Mouse (Mus musculus): ENCODE results near the gene Prkag1. TPM values are rescaled to one million over a fixed set of nuclear protein-coding genes. Genes with fewer than 3 reads are reported as not detected.

The Prkag1 gene
- polyA plus RNA-seq, 1 experiment from 2014 or later: 83.1 TPM

GRCm38 (mm10) chr15:98870179-98871069 is 39.1 kb upstream of the Prkag1 start:
- no peaks in the 10 kb centered on the region for H3K27me3 ChIP-seq (ENCODE audit: insufficient read depth, low read length)
- H3K4me2 ChIP-seq (ENCODE audit: low read length): peak overlapping the region; percentile 79
- peak overlapping the region; percentile 99 for H3K9ac ChIP-seq (ENCODE audit: low read depth, low read length)
- peaks cover 12% of the 10 kb centered on the region for H3K36me3 ChIP-seq (ENCODE audit: insufficient read depth, low read length)
- ATAC-seq (replicated peaks; ENCODE audit: low FRiP score, low read depth): no peak
- H3K4me1 ChIP-seq (replicated peaks; ENCODE audit: insufficient read depth, low read length): peaks cover 20% of the 10 kb centered on the region; the same call in 1 of the 2 replicates
- TF ChIP-seq CTCF (IDR thresholded peaks at IDR 0.05; ENCODE audit: low read depth): no peak
- peak overlapping the region; percentile 99 for H3K4me3 ChIP-seq (replicated peaks; ENCODE audit: low read depth, low read length)
- no peaks in the 10 kb centered on the region for H3K9me3 ChIP-seq (replicated peaks; ENCODE audit: low read length)
- 0% methylated on average over 16 of the region's 16 CpGs for WGBS
- peak; percentile 25 for DNase-seq (ENCODE audit: low spot score)
- H3K27ac ChIP-seq: peak overlapping the region; percentile 99

GRCm38 (mm10) chr15:98869342-98870178 is 38.2 kb upstream of the Prkag1 start:
- DNase-seq (ENCODE audit: low spot score) (peak; percentile 32), ATAC-seq (replicated peaks; ENCODE audit: low FRiP score, low read depth) (no peak)
- peak overlapping the region; percentile 99 for H3K4me3 ChIP-seq (replicated peaks; ENCODE audit: low read depth, low read length)
- H3K27me3 ChIP-seq (ENCODE audit: insufficient read depth, low read length): no peaks in the 10 kb centered on the region
- peak overlapping the region; percentile 99 for H3K9ac ChIP-seq (ENCODE audit: low read depth, low read length)
- 0 out of 2 replicates have a peak overlapping the region, but pooled peaks have one; percentile 99 for H3K27ac ChIP-seq
- H3K4me2 ChIP-seq (ENCODE audit: low read length): peak overlapping the region; percentile 79
- 9% methylated on average over 8 of the region's 8 CpGs for WGBS
- peaks cover 20% of the 10 kb centered on the region for H3K36me3 ChIP-seq (ENCODE audit: insufficient read depth, low read length)
- peaks cover 20% of the 10 kb centered on the region; the same call in 1 of the 2 replicates for H3K4me1 ChIP-seq (replicated peaks; ENCODE audit: insufficient read depth, low read length)
- H3K9me3 ChIP-seq (replicated peaks; ENCODE audit: low read length): no peaks in the 10 kb centered on the region
- no peak for TF ChIP-seq CTCF (IDR thresholded peaks at IDR 0.05; ENCODE audit: low read depth)

GRCm38 (mm10) chr15:98868346-98869063 is 37.2 kb upstream of the Prkag1 start:
- no peak for TF ChIP-seq CTCF (IDR thresholded peaks at IDR 0.05; ENCODE audit: low read depth)
- 23% methylated on average over 11 of the region's 11 CpGs for WGBS
- no peaks in the 10 kb centered on the region for H3K9me3 ChIP-seq (replicated peaks; ENCODE audit: low read length)
- H3K4me3 ChIP-seq (replicated peaks; ENCODE audit: low read depth, low read length): peak overlapping the region; percentile 99
- 0 out of 2 replicates have a peak overlapping the region, but pooled peaks have one; percentile 26 for H3K27ac ChIP-seq
- ATAC-seq (replicated peaks; ENCODE audit: low FRiP score, low read depth): no peak
- H3K27me3 ChIP-seq (ENCODE audit: insufficient read depth, low read length): no peaks in the 10 kb centered on the region
- H3K4me1 ChIP-seq (replicated peaks; ENCODE audit: insufficient read depth, low read length): peaks cover 20% of the 10 kb centered on the region; the same call in 1 of the 2 replicates
- H3K9ac ChIP-seq (ENCODE audit: low read depth, low read length): peak overlapping the region; percentile 99
- peak overlapping the region; percentile 79 for H3K4me2 ChIP-seq (ENCODE audit: low read length)
- DNase-seq (ENCODE audit: low spot score): peak; percentile 19
- peaks cover 30% of the 10 kb centered on the region for H3K36me3 ChIP-seq (ENCODE audit: insufficient read depth, low read length)

- WGBS: 38% methylated on average over 6 of the region's 6 CpGs
- H3K27ac ChIP-seq: no peak overlapping the region
- ATAC-seq (replicated peaks; ENCODE audit: low FRiP score, low read depth) (no peak), DNase-seq (ENCODE audit: low spot score) (peak; percentile 86)
- peak overlapping the region; percentile 79 for H3K4me2 ChIP-seq (ENCODE audit: low read length)
- H3K27me3 ChIP-seq (ENCODE audit: insufficient read depth, low read length): no peaks in the 10 kb centered on the region
- H3K9me3 ChIP-seq (replicated peaks; ENCODE audit: low read length): no peaks in the 10 kb centered on the region
- no peak overlapping the region for H3K4me3 ChIP-seq (replicated peaks; ENCODE audit: low read depth, low read length)
- peaks cover 42% of the 10 kb centered on the region for H3K36me3 ChIP-seq (ENCODE audit: insufficient read depth, low read length)
- H3K4me1 ChIP-seq (replicated peaks; ENCODE audit: insufficient read depth, low read length): peaks cover 20% of the 10 kb centered on the region; the same call in 1 of the 2 replicates
- TF ChIP-seq CTCF (IDR thresholded peaks at IDR 0.05; ENCODE audit: low read depth): no peak
- 0 out of 2 replicates have a peak overlapping the region, but pooled peaks have one; percentile 13 for H3K9ac ChIP-seq (ENCODE audit: low read depth, low read length)
These were observed 36.0 kb upstream of the Prkag1 start for GRCm38 (mm10) chr15:98867321-98867720.

GRCm38 (mm10) chr15:98866501-98866900 is 35.2 kb upstream of the Prkag1 start:
- no peaks in the 10 kb centered on the region for H3K27me3 ChIP-seq (ENCODE audit: insufficient read depth, low read length)
- ATAC-seq (replicated peaks; ENCODE audit: low FRiP score, low read depth): no peak
- TF ChIP-seq CTCF (IDR thresholded peaks at IDR 0.05; ENCODE audit: low read depth): no peak
- WGBS: 82% methylated on average over 5 of the region's 5 CpGs
- no peak overlapping the region for H3K4me2 ChIP-seq (ENCODE audit: low read length)
- no peak overlapping the region for H3K4me3 ChIP-seq (replicated peaks; ENCODE audit: low read depth, low read length)
- peaks cover 51% of the 10 kb centered on the region for H3K36me3 ChIP-seq (ENCODE audit: insufficient read depth, low read length)
- H3K4me1 ChIP-seq (replicated peaks; ENCODE audit: insufficient read depth, low read length): peaks cover 20% of the 10 kb centered on the region; the same call in 1 of the 2 replicates
- no peaks in the 10 kb centered on the region for H3K9me3 ChIP-seq (replicated peaks; ENCODE audit: low read length)
- H3K9ac ChIP-seq (ENCODE audit: low read depth, low read length): no peak overlapping the region
- DNase-seq (ENCODE audit: low spot score): no peak
- H3K27ac ChIP-seq: no peak overlapping the region
